Mouse (Mus musculus): ENCODE measurements around the gene Clmn.

The Clmn gene

GRCm38 (mm10) chr12:104814291-104814690 lies 50.6 kb downstream of the Clmn start:
- in situ Hi-C loops (cut with MseI, MboI): no loop called here

DNA sequence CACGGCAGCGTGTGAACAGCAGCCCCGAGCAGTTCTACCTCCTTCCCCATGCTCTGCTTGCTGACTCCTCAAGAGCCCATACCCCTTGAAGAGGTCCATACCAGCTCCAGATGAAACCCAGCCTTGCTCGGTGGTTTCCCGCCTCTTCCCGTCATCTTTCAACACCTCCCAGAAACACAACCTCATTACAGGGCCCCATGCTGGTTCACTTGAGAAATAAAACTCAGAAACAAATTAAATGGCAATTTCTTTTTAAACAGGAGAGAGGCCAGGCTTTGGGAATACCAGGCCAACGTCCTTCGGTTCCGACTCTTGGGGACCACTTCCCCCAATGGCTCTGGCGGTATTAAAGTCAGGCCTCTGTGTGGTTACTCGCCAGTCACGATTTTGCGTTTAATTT lies 51.1 kb downstream of the Clmn start:
- in situ Hi-C loops (cut with MseI, MboI): no loop called here

- in situ Hi-C loops (cut with MseI, MboI): no loop called here
These were observed 52.2 kb downstream of the Clmn start for GRCm38 (mm10) chr12:104812711-104813110.

DNA sequence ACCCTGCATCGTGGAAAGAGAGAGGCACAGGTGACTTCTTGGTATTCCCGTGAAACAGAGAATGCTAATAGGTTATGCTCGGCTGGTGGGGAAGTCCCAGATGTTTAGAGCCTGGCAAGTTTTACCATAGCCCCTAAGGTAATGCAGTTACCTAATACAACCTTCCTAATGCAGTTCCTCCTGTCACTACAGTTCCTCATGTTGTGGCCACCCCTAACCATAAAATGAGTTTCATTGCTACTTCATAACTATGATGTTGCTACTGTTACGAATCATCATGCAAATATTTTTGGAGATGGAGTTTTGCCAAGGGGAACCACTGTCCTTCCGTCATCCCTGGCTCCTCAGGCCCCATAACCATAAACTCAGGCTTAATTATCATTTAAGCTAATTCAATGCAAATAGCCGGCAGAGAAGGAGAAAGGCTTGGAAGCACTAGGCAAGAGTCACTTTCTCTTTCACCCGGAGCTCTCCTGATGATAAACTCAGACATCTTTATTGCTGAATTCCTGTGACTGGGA lies 53.9 kb downstream of the Clmn start:
- in situ Hi-C loops (cut with MseI, MboI): no loop called here

DNA sequence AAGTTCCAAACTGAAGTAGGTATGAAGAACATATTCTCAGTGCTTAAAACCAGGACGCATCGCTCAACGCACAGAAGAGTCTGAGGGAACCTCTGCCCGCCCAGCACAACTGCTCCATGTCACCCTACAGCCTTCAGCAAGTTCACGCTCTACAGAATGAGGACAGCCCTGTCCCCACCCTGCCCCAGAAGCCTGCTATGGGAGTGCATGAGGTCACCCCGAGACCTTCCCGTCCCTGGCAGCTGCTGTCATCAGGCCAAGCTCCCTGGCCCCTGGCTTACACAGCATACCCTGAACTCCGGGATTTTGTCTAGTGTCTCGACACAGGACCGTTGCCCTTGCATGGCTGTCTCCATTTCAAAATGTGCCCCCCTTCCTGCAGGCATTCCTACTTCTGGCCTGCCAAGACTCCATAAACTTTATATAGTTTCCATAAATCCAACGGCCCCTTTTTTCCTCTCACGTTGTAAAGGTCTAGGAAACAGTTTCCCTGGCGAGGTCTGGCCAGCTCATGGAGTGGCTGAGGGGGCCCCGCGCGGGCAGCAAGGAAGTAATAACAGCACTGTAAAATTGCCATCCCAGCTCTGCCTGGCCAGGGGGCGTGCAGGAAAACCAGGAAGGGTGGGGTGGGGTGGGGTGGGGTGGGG lies 56.3 kb downstream of the Clmn start:
- in situ Hi-C loops (cut with MseI, MboI): no loop called here

GRCm38 (mm10) chr12:104806680-104807375 lies 58.0 kb downstream of the Clmn start:
- in situ Hi-C loops (cut with MseI, MboI): no loop called here

DNA sequence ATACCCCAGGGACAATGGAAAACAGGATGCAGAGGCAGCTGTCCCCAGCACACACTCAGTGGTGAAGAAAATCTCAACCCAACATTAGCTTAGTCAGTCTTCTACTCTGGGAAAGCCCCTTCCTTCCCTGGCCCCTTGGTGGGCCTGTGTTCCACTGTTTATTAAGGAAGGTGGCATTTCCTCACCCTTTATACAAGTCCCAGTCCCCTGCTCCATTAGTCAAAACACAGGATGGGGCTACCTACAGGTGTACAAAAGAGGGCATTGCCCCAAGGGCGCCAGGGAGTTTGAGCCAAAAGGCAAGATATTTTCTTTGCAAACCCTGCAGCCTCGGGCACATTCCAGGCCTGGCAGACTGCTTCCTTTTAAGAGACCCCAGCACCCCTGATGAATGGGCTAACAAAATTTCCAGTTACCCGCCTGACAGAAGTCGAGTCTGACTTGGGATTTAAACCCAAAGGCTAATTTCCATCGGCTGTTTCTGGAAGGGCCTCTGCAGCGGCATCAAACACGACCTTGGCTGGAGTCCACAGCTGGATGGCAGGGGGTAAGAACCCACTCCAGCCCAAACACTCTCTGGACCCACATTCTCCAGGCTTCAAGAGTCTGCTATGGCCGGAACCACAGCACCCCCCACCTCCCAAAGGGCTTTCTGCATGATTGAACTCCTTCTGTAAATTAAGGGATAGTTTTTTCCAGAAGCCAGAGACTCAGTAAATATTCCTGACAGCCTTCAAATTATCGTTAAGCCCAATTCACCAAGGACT lies 63.2 kb downstream of the Clmn start:
- in situ Hi-C loops (cut with MseI, MboI): no loop called here

GRCm38 (mm10) chr12:104799365-104799764 lies 65.5 kb downstream of the Clmn start:
- in situ Hi-C loops (cut with MseI, MboI): no loop called here

DNA sequence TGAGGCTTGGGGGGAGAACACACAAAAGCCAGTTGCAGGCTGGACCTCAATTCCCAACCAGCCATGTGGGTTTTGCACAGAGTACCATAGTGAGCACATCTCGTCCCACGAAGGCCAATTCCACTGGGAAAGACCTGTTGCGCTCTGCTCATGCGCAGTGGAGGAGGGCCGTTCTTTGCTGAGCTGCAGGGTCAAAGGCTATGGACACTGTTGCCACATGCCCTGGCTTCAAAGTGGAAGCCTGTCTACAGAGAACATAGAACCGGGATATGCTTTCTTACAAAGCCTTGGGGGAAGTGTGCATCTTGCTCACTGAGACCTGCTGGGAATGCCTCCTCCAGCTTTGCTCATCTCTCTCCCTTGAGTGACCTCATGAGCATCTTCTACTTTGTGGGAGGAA lies 67.0 kb downstream of the Clmn start:
- in situ Hi-C loops (cut with MseI, MboI): no loop called here

GRCm38 (mm10) chr12:104796635-104797378 lies 68.1 kb downstream of the Clmn start:
- in situ Hi-C loops (cut with MseI, MboI): no loop called here

DNA sequence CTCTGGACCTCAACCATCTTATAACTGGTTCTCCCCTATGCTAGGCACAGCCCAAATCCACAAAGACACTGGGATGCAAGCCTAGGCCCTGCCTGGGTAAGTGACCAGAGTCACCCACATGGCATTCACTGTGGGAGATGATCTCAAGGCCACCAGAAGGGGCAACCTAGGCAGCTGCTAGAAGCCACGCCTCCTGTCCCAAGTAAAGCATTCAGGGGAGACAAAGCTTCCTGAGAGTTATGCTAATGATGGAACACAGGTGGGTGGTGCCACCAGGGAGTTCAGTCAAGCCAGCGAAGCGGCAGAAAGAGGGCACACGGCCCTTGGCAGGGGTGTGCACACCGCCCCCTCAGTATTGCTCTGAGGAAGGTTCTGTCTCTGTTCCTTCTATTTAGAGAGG lies 69.9 kb downstream of the Clmn start:
- in situ Hi-C loops (cut with MseI, MboI): no loop called here

DNA sequence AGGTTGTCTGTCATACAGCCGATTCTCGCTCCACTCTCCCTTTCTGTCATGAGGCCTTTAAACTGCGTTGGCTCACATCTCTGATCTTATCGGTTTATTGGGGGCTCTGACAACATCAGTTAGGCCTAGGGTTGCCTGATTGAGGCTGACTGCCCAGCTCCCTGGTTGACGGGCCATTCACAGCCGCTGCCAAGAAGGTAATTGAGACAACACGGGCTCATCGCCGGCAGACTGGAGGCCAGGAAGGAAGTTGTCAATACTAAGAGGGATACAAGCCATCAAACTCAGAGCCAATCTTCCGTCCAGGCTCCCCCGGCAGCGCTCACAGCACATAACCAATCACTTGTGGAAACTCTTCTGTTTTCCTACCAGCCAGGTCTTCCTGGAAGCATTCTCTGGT lies 71.4 kb downstream of the Clmn start:
- in situ Hi-C loops (cut with MseI, MboI): no loop called here

- in situ Hi-C loops (cut with MseI, MboI): no loop called here
These were observed 87.3 kb downstream of the Clmn start for GRCm38 (mm10) chr12:104777603-104778002.

- in situ Hi-C loops (cut with MseI, MboI): no loop called here
These were observed 92.9 kb downstream of the Clmn start for GRCm38 (mm10) chr12:104771941-104772340.

- in situ Hi-C loops (cut with MseI, MboI): no loop called here
These were observed 95.6 kb downstream of the Clmn start for GRCm38 (mm10) chr12:104769201-104769785.

DNA sequence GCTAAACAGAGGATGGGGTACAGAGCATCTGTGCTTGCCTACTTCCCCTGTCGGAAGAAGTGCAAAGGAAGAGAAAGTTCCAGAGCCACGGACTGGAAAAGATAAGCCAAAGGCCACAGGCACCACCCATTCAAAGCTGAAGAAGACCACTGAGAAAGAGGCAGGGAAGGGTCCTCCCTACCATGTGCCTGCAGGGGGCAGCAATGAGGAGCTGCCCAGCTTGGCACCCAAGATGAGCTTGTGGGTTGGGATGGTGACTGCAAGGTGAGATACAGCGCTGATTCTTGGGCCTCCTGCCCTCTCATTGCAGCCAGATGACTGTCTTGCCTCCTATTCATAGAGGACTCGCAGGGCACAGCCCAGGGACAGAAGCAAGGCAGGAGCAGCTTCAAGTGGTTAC lies 97.7 kb downstream of the Clmn start:
- in situ Hi-C loops (cut with MseI, MboI): no loop called here

- in situ Hi-C loops (cut with MseI, MboI): no loop called here
These were observed 99.1 kb downstream of the Clmn start for GRCm38 (mm10) chr12:104765761-104766160.

- in situ Hi-C loops (cut with MseI, MboI): no loop called here
These were observed 99.8 kb downstream of the Clmn start for GRCm38 (mm10) chr12:104765116-104765515.

GRCm38 (mm10) chr12:104763918-104764317 lies 101.0 kb downstream of the Clmn start:
- in situ Hi-C loops (cut with MseI, MboI): no loop called here

- in situ Hi-C loops (cut with MseI, MboI): no loop called here
These were observed 103.5 kb downstream of the Clmn start for GRCm38 (mm10) chr12:104761411-104761810.

DNA sequence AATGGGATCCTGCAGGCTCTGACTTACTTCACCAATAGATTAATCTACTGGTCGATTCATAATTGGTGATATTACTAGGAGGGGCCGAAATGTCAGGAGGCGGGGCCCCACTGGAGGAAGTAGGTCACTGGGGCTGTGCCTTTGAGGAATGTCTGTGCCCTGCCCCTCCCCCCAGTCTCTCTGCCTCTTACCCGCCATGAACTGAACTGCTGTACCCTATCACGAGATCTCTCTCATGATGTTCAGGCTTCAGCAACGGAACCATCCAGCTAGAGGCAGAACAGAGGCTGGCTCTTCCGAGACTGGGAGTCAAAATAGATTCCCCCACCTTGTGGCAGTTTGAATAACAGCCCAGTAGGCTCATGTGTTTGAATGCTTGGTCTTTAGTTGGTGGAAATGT lies 106.8 kb downstream of the Clmn start:
- in situ Hi-C loops (cut with MseI, MboI): no loop called here

Measured in mouse trophoblast stem cell (cell line).